Mouse (Mus musculus) intestine, postnatal 0 days (tissue): ENCODE data around the gene Akap7. TPM values are rescaled to one million over a fixed set of nuclear protein-coding genes. Genes with fewer than 3 reads are reported as not detected.
"Not testable (repeated sequence)": the region's sequence is repeated elsewhere in the genome, so short reads cannot be mapped to it uniquely, and the experiment has no call there.

Experiments used
- ATAC-seq: fragments of 200-750 bp; cut with Nextera tagmentation; 2 replicates; pipeline ENCODE4 v1.8.0; 2017; ENCODE audit warnings: mild to moderate bottlenecking, moderate TSS enrichment, moderate library complexity
- H3K27ac ChIP-seq: fragments of 300-500 bp; sonication (generic); 2 replicates; pipeline ENCODE4 v1.5.1; 2014; ENCODE audit warnings: mild to moderate bottlenecking, low read depth, low read length, moderate library complexity
- H3K27me3 ChIP-seq: fragments of 300-500 bp; sonication (generic); replicated peaks from 2 replicates; pipeline ENCODE4 v1.6.1; 2014; ENCODE audit warnings: low read length, mixed read lengths; ENCODE audit not compliant: control insufficient read depth, insufficient read depth
- H3K36me3 ChIP-seq: fragments of 300-500 bp; sonication (generic); 2 replicates; pipeline ENCODE4 v1.6.1; 2014; ENCODE audit warnings: mild to moderate bottlenecking, moderate library complexity; ENCODE audit not compliant: control insufficient read depth, insufficient read depth
- H3K4me1 ChIP-seq: fragments of 300-500 bp; sonication (generic); replicated peaks from 2 replicates; pipeline ENCODE4 v1.6.1; 2014; ENCODE audit warnings: antibody characterized with exemption, low read length, mixed read lengths; ENCODE audit not compliant: control insufficient read depth, insufficient read depth
- H3K4me2 ChIP-seq: fragments of 300-500 bp; sonication (generic); replicated peaks from 2 replicates; pipeline ENCODE4 v1.6.1; 2014; ENCODE audit warnings: low read depth, mild to moderate bottlenecking, moderate library complexity
- H3K4me3 ChIP-seq: fragments of 300-500 bp; sonication (generic); 2 replicates; pipeline ENCODE4 v1.5.1; 2014; ENCODE audit warnings: low read depth, low read length
- H3K9ac ChIP-seq: fragments of 300-500 bp; sonication (generic); 2 replicates; pipeline ENCODE4 v1.6.1; 2014; ENCODE audit warnings: mild to moderate bottlenecking, low read depth, low read length
- H3K9me3 ChIP-seq: fragments of 300-500 bp; sonication (generic); 2 replicates; pipeline ENCODE4 v1.6.1; 2016; ENCODE audit warnings: mixed run types; ENCODE audit not compliant: control insufficient read depth
- CTCF ChIP-seq: sonication (generic); IDR thresholded peaks from 2 replicates; pipeline ENCODE4 v1.5.1; 2016; ENCODE audit warnings: low read depth, mild to moderate bottlenecking, control low read depth, antibody characterized with exemption, moderate library complexity
- WGBS: fragments of 180-500 bp; shearing (Covaris S2); extraction: QIAGEN DNeasy Blood & Tissue Kit; methylation state at CpG from one replicate; pipeline ENCODE4 v1.1.7; 2014; 5-methylcytosine and 5-hydroxymethylcytosine counted together
- polyA plus RNA-seq: library from polyadenylated mRNA; unstranded; fragments of >200 nt; fragmentation: Nextera tagmentation; extraction: Ambion mirVana; gene quantifications from 2 replicates; pipeline ENCODE4 v1.2.1, GENCODE M21; 2015

Akap7 gene
- polyA plus RNA-seq, 1 experiment from 2014 or later, result 42.3 TPM

- no peak for TF ChIP-seq CTCF
- Histone ChIP-seq H3K4me2 (peak overlapping the region; percentile 73), H3K27ac (peak overlapping the region; percentile 94), H3K4me1 (no peaks in the 10 kb centered on the region), H3K9ac (peak overlapping the region; percentile 34; the same call in 1 of the 2 replicates), H3K36me3 (peaks cover 4% of the 10 kb centered on the region; the same call in 1 of the 2 replicates), H3K9me3 (no peaks in the 10 kb centered on the region), H3K27me3 (no peaks in the 10 kb centered on the region), H3K4me3 (peak overlapping the region; percentile 50)
- WGBS, result 42% methylated on average over 12 of the region's 12 CpGs
- ATAC-seq, result peak; percentile 56
Observed at GRCm38 (mm10) chr10:25198575-25198974, 109.1 kb downstream of the Akap7 start.

- H3K27ac ChIP-seq, result peak overlapping the region; percentile 94
- no peaks in the 10 kb centered on the region for H3K9me3 ChIP-seq
- TF ChIP-seq CTCF, result no peak
- peaks cover 4% of the 10 kb centered on the region; the same call in 1 of the 2 replicates for H3K36me3 ChIP-seq
- peak overlapping the region; percentile 50 for H3K4me3 ChIP-seq
- 30% methylated on average over 9 of the region's 9 CpGs for WGBS
- ATAC-seq, result peak; percentile 61
- H3K4me2 ChIP-seq, result peak overlapping the region; percentile 73
- H3K9ac ChIP-seq, result peak overlapping the region; percentile 34; the same call in 1 of the 2 replicates
- H3K4me1 ChIP-seq, result no peaks in the 10 kb centered on the region
- no peaks in the 10 kb centered on the region for H3K27me3 ChIP-seq
Observed at GRCm38 (mm10) chr10:25198048-25198447, 109.6 kb downstream of the Akap7 start.

- peak; percentile 97 for ATAC-seq
- no peak overlapping the region for H3K4me3 ChIP-seq
- no peaks in the 10 kb centered on the region for H3K27me3 ChIP-seq
- 47% methylated on average over 5 of the region's 5 CpGs for WGBS
- 0 out of 2 replicates have a peak, but pooled peaks cover 4% of the 10 kb centered on the region for H3K4me1 ChIP-seq
- peaks cover 4% of the 10 kb centered on the region; the same call in 1 of the 2 replicates for H3K36me3 ChIP-seq
- H3K4me2 ChIP-seq, result peak overlapping the region; percentile 30; the same call in 1 of the 2 replicates
- no peak overlapping the region for H3K9ac ChIP-seq
- H3K27ac ChIP-seq, result peak overlapping the region; percentile 74
- H3K9me3 ChIP-seq, result no peaks in the 10 kb centered on the region
- TF ChIP-seq CTCF, result no peak
Observed at GRCm38 (mm10) chr10:25192180-25193073, 115.2 kb downstream of the Akap7 start.

GRCm38 (mm10) chr10:25191166-25191565, 116.5 kb downstream of the Akap7 start:
- WGBS, result 89% methylated on average over 4 of the region's 4 CpGs
- Histone ChIP-seq H3K4me1 (0 out of 2 replicates have a peak, but pooled peaks cover 4% of the 10 kb centered on the region), H3K36me3 (peaks cover 4% of the 10 kb centered on the region; the same call in 1 of the 2 replicates), H3K27ac (no peak overlapping the region), H3K9ac (no peak overlapping the region), H3K27me3 (no peaks in the 10 kb centered on the region), H3K9me3 (no peaks in the 10 kb centered on the region), H3K4me3 (no peak overlapping the region), H3K4me2 (no peak overlapping the region)
- ATAC-seq, result no peak
- no peak for TF ChIP-seq CTCF

- H3K9me3 ChIP-seq, H3K9ac ChIP-seq, H3K36me3 ChIP-seq, ATAC-seq, H3K4me2 ChIP-seq, H3K4me1 ChIP-seq, H3K27ac ChIP-seq, H3K27me3 ChIP-seq, H3K4me3 ChIP-seq: not testable (repeated sequence)
- 32% methylated on average over 9 of the region's 9 CpGs for WGBS
Observed at GRCm38 (mm10) chr10:25186240-25186639, 121.4 kb downstream of the Akap7 start.

- Histone ChIP-seq H3K4me3 (no peak overlapping the region), H3K36me3 (no peaks in the 10 kb centered on the region), H3K9ac (no peak overlapping the region), H3K27me3 (no peaks in the 10 kb centered on the region), H3K4me1 (peaks cover 4% of the 10 kb centered on the region; the same call in 1 of the 2 replicates), H3K9me3 (no peaks in the 10 kb centered on the region), H3K27ac (no peak overlapping the region), H3K4me2 (no peak overlapping the region)
- WGBS, result 95% methylated on average over 4 of the region's 4 CpGs
- TF ChIP-seq CTCF, result no peak
- ATAC-seq, result no peak
Observed at GRCm38 (mm10) chr10:25185691-25186090, 122.0 kb downstream of the Akap7 start.
